Mouse (Mus musculus) forebrain, embryonic 12.5 days (tissue): ENCODE data around the gene Hoxa11. TPM values are rescaled to one million over a fixed set of nuclear protein-coding genes. Genes with fewer than 3 reads are reported as not detected.

Source experiments
- ATAC-seq: fragments of 200-750 bp; cut with Nextera tagmentation; 2 replicates; pipeline ENCODE4 v1.8.0; 2017; ENCODE audit warnings: moderate TSS enrichment; ENCODE audit not compliant: low FRiP score
- H3K27ac ChIP-seq: fragments of 300-500 bp; sonication (generic); 2 replicates; pipeline ENCODE4 v1.5.1; 2016; ENCODE audit warnings: mild to moderate bottlenecking
- H3K27me3 ChIP-seq: fragments of 300-500 bp; sonication (generic); 2 replicates; pipeline ENCODE4 v1.6.1; 2016; ENCODE audit warnings: mild to moderate bottlenecking
- H3K36me3 ChIP-seq: fragments of 300-500 bp; sonication (generic); replicated peaks from 2 replicates; pipeline ENCODE4 v1.6.1; 2016; ENCODE audit warnings: mild to moderate bottlenecking
- H3K4me1 ChIP-seq: fragments of 300-500 bp; sonication (generic); 2 replicates; pipeline ENCODE4 v1.6.1; 2016
- H3K4me2 ChIP-seq: fragments of 300-500 bp; sonication (generic); 2 replicates; pipeline ENCODE4 v1.6.1; 2016; ENCODE audit warnings: mild to moderate bottlenecking, moderate library complexity
- H3K4me3 ChIP-seq: fragments of 300-500 bp; sonication (generic); replicated peaks from 2 replicates; pipeline ENCODE4 v1.5.1; 2016; ENCODE audit warnings: mild to moderate bottlenecking
- H3K9ac ChIP-seq: fragments of 300-500 bp; sonication (generic); 2 replicates; pipeline ENCODE4 v1.6.1; 2016; ENCODE audit warnings: mild to moderate bottlenecking
- H3K9me3 ChIP-seq: fragments of 300-500 bp; sonication (generic); 2 replicates; pipeline ENCODE4 v1.6.1; 2016
- whole genome bisulfite sequencing: fragments of 180-500 bp; shearing (Covaris S2); methylation state at CpG from one replicate; pipeline ENCODE4 v1.1.7; 2016; 5-methylcytosine and 5-hydroxymethylcytosine counted together
- polyA plus RNA-seq: library from polyadenylated mRNA; unstranded; fragments of >200 nt; fragmentation: Nextera tagmentation; extraction: Ambion mirVana; gene quantifications from 2 replicates; pipeline ENCODE4 v1.2.1, GENCODE M21; 2016

The Hoxa11 gene
- polyA plus RNA-seq, 1 experiment from 2014 or later: not detected

- no peak overlapping the region for H3K4me2 ChIP-seq
- H3K9ac ChIP-seq: no peak overlapping the region
- no peak overlapping the region for H3K27ac ChIP-seq
- ATAC-seq: no peak
- H3K36me3 ChIP-seq: no peaks in the 10 kb centered on the region
- WGBS: 3% methylated on average over 21 of the region's 22 CpGs
- no peaks in the 10 kb centered on the region for H3K4me1 ChIP-seq
- peaks cover 99% of the 10 kb centered on the region for H3K27me3 ChIP-seq
- H3K9me3 ChIP-seq: no peaks in the 10 kb centered on the region
- H3K4me3 ChIP-seq: no peak overlapping the region
Measured at GRCm38 (mm10) chr6:52272766-52273655, 27.4 kb upstream of the Hoxa11 start.

- ATAC-seq: no peak
- Histone ChIP-seq H3K4me3 (no peak overlapping the region), H3K27ac (no peak overlapping the region), H3K9me3 (no peaks in the 10 kb centered on the region), H3K27me3 (peaks cover 95% of the 10 kb centered on the region), H3K4me2 (no peak overlapping the region), H3K36me3 (no peaks in the 10 kb centered on the region), H3K9ac (no peak overlapping the region), H3K4me1 (no peaks in the 10 kb centered on the region)
- WGBS: 5% methylated on average over 23 of the region's 23 CpGs
Measured at GRCm38 (mm10) chr6:52270494-52271480, 25.2 kb upstream of the Hoxa11 start.

- H3K4me2 ChIP-seq: no peak overlapping the region
- no peak overlapping the region for H3K4me3 ChIP-seq
- no peak for ATAC-seq
- no peak overlapping the region for H3K27ac ChIP-seq
- no peak overlapping the region for H3K9ac ChIP-seq
- H3K36me3 ChIP-seq: no peaks in the 10 kb centered on the region
- H3K9me3 ChIP-seq: no peaks in the 10 kb centered on the region
- H3K4me1 ChIP-seq: no peaks in the 10 kb centered on the region
- WGBS: 1% methylated on average over 3 of the region's 3 CpGs
- H3K27me3 ChIP-seq: peaks cover 95% of the 10 kb centered on the region
Measured at GRCm38 (mm10) chr6:52268756-52269155, 23.1 kb upstream of the Hoxa11 start.

DNA sequence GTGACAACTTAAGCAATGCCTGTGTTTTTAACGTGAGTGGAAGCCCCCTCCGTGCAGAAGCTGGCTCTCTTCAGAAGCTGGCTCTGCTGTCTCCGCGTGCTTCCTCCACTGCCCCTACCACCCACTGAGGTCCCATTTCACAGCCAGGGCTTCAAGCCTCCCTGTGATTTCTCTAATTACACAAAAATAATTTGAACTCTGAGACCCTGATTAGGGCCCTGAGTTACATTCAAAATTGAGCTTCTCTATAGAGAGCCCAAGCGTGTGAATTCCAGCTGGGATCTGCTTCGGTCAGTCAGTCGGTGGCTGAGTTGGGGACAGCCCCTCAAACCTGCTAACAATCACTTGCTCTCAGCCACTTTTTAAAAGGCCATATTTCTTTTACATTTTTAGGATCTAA is 22.7 kb upstream of the Hoxa11 start:
- no peak for ATAC-seq
- 1% methylated on average over 7 of the region's 7 CpGs for WGBS
- Histone ChIP-seq H3K9ac (no peak overlapping the region), H3K9me3 (no peaks in the 10 kb centered on the region), H3K36me3 (no peaks in the 10 kb centered on the region), H3K27ac (no peak overlapping the region), H3K4me1 (no peaks in the 10 kb centered on the region), H3K4me2 (no peak overlapping the region), H3K4me3 (no peak overlapping the region), H3K27me3 (peaks cover 95% of the 10 kb centered on the region)

DNA sequence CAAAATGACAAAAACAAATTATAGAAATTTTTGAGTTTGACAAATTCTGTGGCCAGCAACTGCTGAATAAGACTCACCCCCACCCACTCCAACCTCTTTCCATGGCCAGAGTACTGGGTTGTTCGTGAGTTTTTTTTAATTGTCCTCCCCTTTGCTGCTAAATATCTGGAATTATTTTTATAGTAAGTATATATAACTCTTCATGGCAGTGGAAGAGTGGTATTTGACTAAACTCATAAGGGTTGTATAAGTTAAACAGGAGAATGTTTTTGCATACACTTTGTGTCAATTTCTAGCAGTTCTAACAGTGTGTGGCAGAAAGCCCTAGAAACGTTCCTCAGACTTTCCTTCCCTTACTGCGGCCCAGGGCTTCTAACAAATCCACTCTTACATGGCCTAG is 22.1 kb upstream of the Hoxa11 start:
- H3K4me3 ChIP-seq: no peak overlapping the region
- no peaks in the 10 kb centered on the region for H3K36me3 ChIP-seq
- WGBS: 3% methylated on average over 3 of the region's 3 CpGs
- H3K9me3 ChIP-seq: no peaks in the 10 kb centered on the region
- H3K4me1 ChIP-seq: no peaks in the 10 kb centered on the region
- peaks cover 95% of the 10 kb centered on the region for H3K27me3 ChIP-seq
- no peak overlapping the region for H3K4me2 ChIP-seq
- H3K9ac ChIP-seq: no peak overlapping the region
- no peak overlapping the region for H3K27ac ChIP-seq
- no peak for ATAC-seq

- H3K27ac ChIP-seq: no peak overlapping the region
- no peak overlapping the region for H3K4me3 ChIP-seq
- H3K4me2 ChIP-seq: no peak overlapping the region
- peaks cover 95% of the 10 kb centered on the region for H3K27me3 ChIP-seq
- no peak overlapping the region for H3K9ac ChIP-seq
- no peaks in the 10 kb centered on the region for H3K4me1 ChIP-seq
- ATAC-seq: no peak
- WGBS: 14% methylated on average over 5 of the region's 5 CpGs
- H3K9me3 ChIP-seq: no peaks in the 10 kb centered on the region
- H3K36me3 ChIP-seq: no peaks in the 10 kb centered on the region
Measured at GRCm38 (mm10) chr6:52267221-52267620, 21.6 kb upstream of the Hoxa11 start.

DNA sequence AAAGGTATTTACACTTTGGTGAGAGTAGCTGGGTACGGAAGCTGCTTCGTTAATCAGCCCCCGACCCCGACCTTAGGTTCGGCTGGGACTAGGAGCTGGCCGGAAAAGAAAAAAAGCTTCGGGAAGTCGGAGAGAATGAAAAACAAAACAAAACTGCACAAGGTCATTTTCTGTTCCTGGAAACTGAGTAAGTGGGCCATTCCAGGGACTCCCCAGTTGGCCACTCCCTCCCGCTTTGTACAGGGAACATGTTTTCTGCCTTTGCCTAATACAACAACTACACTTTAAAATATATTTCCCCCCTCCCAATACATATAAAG is 21.0 kb upstream of the Hoxa11 start:
- H3K4me3 ChIP-seq: no peak overlapping the region
- ATAC-seq: no peak
- H3K36me3 ChIP-seq: no peaks in the 10 kb centered on the region
- peaks cover 96% of the 10 kb centered on the region for H3K27me3 ChIP-seq
- H3K4me1 ChIP-seq: no peaks in the 10 kb centered on the region
- under 1% methylated on average over 9 of the region's 9 CpGs for WGBS
- H3K4me2 ChIP-seq: no peak overlapping the region
- no peak overlapping the region for H3K9ac ChIP-seq
- H3K27ac ChIP-seq: no peak overlapping the region
- H3K9me3 ChIP-seq: no peaks in the 10 kb centered on the region

DNA sequence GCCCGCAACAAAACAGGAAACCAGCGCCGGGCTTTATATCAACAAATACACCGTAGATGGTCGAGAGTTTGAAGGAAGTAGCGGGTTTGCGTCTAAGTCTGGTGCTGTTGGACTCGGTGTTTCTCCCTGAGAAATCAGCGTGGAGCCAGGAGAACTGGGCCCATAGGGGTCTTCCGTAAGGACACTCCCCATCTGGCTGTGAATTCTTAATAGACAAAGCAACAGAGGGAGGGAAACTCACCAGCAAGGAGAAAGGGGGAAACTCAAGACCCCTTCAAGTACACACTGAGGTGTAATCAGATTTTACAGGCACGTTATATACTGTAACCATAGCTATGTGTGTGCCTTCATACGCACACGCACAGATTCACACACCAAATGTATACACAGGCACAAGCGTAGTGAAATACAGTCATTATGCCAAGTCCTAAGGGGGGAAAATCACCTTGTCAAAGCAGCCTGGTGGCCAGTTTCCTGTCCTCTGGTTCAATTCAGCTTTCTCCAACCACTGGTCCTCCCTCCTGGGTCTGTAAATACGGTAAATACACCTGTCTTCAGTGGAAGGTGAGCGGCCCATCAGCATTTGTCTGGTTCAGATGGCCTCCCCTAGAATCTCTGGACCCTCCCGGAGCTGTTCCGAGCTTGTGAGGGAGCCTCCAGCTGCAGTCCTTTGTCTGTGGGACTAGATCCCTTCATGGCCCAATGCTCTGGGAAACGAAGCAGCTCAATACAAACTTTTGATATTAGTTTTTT is 20.5 kb upstream of the Hoxa11 start:
- H3K9me3 ChIP-seq: no peaks in the 10 kb centered on the region
- H3K4me3 ChIP-seq: no peak overlapping the region
- H3K27me3 ChIP-seq: peaks cover 96% of the 10 kb centered on the region
- under 1% methylated on average over 19 of the region's 19 CpGs for WGBS
- no peak overlapping the region for H3K9ac ChIP-seq
- H3K27ac ChIP-seq: no peak overlapping the region
- H3K4me1 ChIP-seq: no peaks in the 10 kb centered on the region
- ATAC-seq: no peak
- H3K4me2 ChIP-seq: no peak overlapping the region
- no peaks in the 10 kb centered on the region for H3K36me3 ChIP-seq

GRCm38 (mm10) chr6:52265306-52265912 is 19.8 kb upstream of the Hoxa11 start:
- H3K36me3 ChIP-seq: no peaks in the 10 kb centered on the region
- WGBS: 2% methylated on average over 18 of the region's 18 CpGs
- no peaks in the 10 kb centered on the region for H3K9me3 ChIP-seq
- H3K27me3 ChIP-seq: peaks cover 96% of the 10 kb centered on the region
- H3K4me3 ChIP-seq: no peak overlapping the region
- ATAC-seq: no peak
- no peak overlapping the region for H3K4me2 ChIP-seq
- no peak overlapping the region for H3K27ac ChIP-seq
- peaks cover 6% of the 10 kb centered on the region for H3K4me1 ChIP-seq
- no peak overlapping the region for H3K9ac ChIP-seq

DNA sequence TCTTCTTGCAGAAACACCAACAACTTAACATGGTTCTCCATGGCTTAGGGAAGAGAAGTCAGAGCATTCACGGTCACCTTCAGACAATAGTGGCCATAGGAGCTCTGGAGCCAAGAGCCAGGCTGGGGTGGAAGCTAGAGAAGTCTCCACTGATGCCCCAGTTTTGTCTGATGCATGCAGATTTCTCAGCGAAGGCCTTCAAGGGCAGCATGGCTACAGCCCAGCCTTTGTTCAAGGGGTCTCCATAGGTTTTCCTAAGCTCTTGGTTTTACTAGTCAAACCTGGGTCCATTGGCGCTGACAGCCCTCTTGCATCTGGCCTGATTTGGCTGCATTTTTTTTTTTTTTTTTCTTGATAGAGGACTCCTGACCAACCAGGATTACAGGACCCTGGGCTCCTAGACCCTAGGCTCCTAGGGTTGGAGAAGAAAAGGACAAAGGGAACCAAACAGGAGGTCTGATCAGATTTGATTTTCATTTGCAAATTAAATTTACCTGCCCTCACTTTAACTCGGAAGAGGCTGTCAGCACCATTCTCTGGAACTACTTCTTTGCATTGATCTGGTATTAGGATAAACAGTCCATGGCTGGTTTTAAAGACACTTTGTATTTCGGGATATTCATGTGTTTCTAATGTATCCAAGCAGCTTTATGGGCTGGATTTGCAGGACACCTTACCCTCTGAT is 18.6 kb upstream of the Hoxa11 start:
- Histone ChIP-seq H3K36me3 (no peaks in the 10 kb centered on the region), H3K9me3 (no peaks in the 10 kb centered on the region), H3K4me3 (no peak overlapping the region), H3K9ac (no peak overlapping the region), H3K27me3 (peaks cover 94% of the 10 kb centered on the region), H3K27ac (no peak overlapping the region), H3K4me1 (peaks cover 10% of the 10 kb centered on the region), H3K4me2 (no peak overlapping the region)
- no peak for ATAC-seq
- 3% methylated on average over 5 of the region's 5 CpGs for WGBS

GRCm38 (mm10) chr6:52263321-52263585 is 17.6 kb upstream of the Hoxa11 start:
- H3K27ac ChIP-seq: no peak overlapping the region
- H3K4me3 ChIP-seq: no peak overlapping the region
- 1% methylated on average over 6 of the region's 6 CpGs for WGBS
- no peaks in the 10 kb centered on the region for H3K36me3 ChIP-seq
- no peak overlapping the region for H3K9ac ChIP-seq
- no peak overlapping the region for H3K4me2 ChIP-seq
- H3K4me1 ChIP-seq: peaks cover 10% of the 10 kb centered on the region
- H3K27me3 ChIP-seq: peaks cover 94% of the 10 kb centered on the region
- ATAC-seq: no peak
- H3K9me3 ChIP-seq: no peaks in the 10 kb centered on the region
